Mouse (Mus musculus) heart, postnatal 25 days (tissue): ENCODE measurements around the gene Edil3. TPM values are rescaled to one million over a fixed set of nuclear protein-coding genes. Genes with fewer than 3 reads are reported as not detected.

Experiments used
- DNase-seq: peaks from one replicate; pipeline ENCODE4 v3.0.0; 2022; ENCODE audit warnings: low spot score
- intact Hi-C: fragments of 180-260 bp; cut with DNase I; formaldehyde crosslinking; loops from one replicate; pipeline ENCODE4 v1.15.1; 2025
- total RNA-seq, 2 experiments: library from RNA; stranded (reverse); gene quantifications; 2 replicates each; pipeline ENCODE4 v1.2.3; 2021

Edil3 gene
- total RNA-seq, 2 experiments from 2014 or later, result 0.22 to 0.36 TPM

DNA sequence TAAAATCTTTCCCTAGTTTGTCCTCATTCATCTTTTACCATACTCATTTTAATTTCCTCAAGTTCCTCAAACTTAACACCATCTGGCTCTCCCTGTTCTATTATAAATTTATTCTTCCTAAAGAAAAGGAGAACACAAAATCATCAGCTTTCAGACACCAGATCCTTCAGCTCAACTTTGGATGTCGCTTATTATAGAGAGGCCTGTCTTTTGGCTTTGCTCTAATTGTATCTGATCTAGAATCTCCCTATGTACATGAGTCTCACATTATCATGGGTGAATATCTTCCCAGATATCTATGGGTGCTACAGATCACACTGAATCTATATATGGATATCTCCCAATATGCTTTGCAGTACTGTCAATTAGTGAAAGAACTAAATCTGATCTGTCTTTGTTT is 367.8 kb downstream of the Edil3 start:
- intact Hi-C loops, result no loop called here
- DNase-seq, result no peak

DNA sequence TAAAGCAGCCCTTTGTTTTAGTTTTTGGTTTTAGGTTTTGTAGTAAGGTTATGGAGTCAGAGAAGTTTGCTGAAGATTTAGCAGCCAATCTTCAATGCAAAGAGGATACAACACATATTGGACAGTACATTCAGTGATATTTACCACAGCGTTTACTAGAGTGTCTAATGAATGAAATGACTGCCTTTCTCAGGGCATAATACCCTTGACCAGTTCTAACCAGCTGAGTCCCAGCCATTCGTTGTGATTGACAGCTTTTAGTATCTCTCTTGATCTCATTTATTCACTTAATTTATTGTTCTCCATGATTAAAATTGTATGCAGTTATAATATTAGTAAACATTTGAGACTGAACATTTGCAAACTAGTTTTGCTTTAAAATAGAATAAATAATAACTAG is 375.7 kb downstream of the Edil3 start:
- DNase-seq, result no peak
- intact Hi-C loops, result no loop called here

DNA sequence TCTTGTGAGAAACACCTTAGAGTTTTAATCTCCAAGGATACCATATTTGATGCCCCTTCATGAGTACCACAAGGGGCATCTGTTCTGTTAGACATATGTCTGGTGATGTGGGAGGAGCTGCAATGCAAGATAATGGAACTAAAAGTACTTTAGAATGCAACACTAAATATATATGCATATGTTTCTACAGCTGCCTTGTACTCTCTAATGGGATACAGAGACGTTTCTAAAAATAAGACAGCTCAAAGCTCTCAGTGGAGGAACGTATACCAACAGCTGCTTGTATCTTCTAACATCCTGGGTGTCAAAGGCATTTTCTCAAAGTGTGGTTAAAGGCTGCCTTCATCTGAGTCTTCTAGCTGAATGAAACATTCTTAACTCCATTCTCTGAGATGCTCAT is 378.0 kb downstream of the Edil3 start:
- no peak for DNase-seq
- intact Hi-C loops, result no loop called here

DNA sequence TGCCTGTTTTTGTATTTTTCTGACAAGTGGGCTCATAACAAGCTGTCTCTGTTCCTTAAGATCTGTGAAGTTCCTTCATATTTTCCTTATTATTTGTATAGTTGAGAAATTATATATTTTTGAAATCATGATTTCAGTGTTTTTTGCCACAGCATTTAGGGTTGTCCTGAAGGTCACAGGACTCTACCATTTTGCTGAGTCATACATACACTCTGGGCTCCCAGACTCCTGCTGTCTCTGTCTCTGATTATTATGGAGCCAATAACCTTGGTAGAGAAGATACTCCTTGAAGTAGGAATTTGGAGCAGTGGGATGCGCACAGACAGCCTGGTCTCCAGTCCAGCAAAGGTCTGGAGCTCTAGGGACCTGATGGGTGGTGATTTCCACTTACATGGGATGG is 416.8 kb downstream of the Edil3 start:
- intact Hi-C loops, result no loop called here
- no peak for DNase-seq

DNA sequence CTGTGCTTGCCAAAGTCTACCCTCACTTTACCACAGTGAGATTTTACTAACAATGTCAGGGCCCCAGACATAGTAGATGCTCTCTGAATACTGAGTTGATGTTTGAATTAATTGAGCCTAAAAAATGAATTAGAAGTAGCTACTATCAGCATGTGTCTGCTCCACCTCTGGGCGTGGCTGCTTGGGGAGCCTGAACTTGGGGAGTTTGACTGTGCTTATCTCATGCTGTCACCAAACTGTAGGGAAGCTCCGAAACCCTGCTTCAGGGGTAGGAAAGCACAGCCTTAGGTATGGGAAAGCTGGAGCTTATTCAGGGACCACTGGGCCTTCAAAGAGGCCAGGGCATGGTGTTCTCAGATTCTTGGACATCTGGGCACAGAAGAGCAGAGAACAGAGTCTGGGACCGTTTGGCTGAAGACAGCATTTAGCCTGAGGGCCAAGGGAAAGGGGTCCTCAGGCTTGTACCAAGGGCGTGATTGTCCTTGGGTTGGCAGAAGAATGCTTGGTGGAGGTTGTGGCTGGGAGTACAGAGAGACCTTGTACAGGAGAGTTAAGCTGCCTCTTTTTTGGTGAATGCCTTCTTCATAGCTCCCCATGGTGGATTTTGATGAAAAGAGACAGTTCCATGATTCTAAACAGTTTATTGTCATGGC is 432.8 kb downstream of the Edil3 start:
- DNase-seq, result no peak
- intact Hi-C loops, result no loop called here

DNA sequence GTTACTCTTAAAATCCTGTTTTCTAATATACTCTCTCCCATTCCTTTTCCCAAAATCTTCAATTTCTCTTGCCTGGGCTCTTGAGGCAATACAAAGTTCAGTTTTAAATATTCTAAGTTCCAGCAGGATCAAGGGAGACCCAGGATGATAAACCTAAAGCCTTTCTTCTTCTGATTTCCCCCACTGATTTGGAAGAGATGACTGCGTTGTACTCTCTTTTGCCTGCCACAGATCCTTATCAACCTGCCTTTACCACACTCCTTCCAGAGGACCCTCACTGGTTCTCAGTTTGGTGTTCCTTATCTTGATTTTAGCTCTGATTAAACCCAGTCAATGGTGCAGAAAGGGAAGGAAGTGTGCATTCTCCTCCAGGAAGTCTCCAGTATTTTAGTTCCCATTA is 435.6 kb downstream of the Edil3 start:
- intact Hi-C loops, result no loop called here
- DNase-seq, result no peak

DNA sequence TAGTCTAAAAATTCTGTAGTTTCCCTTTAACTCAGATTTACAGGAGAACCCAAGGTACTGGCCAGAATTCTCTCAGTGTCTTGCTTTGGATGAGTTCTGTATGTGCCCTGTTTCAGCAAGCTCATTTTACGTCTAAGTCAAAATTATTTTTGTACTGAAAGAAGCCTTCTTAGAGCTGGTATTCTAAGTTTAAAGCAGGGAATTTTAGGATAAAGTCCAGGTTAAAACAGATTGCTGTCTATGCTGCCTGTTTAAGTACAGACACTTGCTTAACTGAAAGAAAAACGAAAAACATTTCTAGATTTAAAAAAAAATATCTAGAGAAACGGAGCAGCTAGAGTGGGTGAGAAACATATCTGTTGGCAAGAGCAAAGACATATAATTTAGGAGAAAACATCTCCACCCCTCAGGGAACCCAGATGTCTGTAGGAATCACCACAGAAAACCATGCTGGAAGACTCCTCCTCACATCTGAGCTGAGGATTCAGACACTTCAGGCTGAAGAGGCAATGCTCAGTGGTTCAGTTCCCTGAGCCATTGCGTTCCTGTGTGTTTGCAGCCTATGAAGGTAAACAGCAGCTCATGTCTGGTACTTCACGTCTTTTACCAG is 465.5 kb downstream of the Edil3 start:
- no peak for DNase-seq
- intact Hi-C loops, result no loop called here

DNA sequence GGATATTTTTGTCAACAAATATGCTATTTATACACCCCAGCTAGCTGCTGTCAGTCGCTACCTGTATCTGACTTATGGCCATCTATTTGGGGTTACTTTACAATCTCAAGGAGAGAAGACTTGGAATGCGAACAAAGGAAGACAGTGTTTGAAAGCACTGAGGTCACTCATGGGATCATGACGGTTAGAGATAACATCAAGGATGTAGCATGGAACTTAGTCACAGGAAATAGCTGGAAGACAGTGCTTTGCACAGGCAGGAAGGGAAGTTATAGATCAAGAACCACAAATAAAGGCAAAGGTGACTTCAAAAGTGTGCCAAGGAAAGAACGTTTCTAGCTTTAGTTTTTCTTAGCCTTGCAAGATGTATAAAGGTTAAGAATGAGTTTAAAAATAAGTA is 466.9 kb downstream of the Edil3 start:
- DNase-seq, result no peak
- intact Hi-C loops, result no loop called here

DNA sequence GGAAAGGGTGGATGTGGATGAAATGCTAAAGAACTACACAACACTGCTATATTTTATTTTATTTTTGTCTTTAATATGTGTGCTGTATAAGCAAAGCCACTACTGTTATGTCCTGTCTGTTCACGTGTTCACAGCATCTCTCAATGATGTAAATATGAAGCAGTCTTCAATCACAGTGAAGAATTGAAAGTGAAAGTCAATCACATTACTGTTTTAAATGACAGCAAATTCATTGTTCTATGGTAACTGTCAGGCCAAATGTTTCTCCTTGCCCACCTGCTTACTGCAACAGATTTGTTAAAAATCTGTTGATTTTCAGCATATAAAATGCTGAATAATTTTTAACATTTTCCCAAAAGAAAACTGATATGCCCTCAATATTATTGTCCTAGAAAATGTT is 499.9 kb downstream of the Edil3 start:
- no peak for DNase-seq
- intact Hi-C loops, result no loop called here

DNA sequence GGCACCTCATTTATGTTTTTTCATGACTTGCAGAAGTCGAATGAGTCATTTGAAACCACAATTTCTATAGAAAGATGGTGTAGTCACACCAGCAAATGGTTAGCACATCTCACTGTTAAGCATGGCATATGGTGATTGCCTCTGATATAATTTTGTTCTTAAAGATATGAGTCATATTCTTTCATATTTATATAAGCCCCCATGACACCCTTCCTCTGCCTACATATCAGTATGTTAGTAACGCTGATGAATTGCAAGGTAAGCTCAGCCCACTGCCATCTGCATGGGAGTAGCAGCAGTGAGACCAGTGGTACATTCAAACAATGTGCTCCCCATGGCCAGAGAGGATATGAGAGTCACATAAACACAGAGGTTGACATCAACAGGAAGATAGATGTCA is 503.0 kb downstream of the Edil3 start:
- no peak for DNase-seq
- intact Hi-C loops, result no loop called here

DNA sequence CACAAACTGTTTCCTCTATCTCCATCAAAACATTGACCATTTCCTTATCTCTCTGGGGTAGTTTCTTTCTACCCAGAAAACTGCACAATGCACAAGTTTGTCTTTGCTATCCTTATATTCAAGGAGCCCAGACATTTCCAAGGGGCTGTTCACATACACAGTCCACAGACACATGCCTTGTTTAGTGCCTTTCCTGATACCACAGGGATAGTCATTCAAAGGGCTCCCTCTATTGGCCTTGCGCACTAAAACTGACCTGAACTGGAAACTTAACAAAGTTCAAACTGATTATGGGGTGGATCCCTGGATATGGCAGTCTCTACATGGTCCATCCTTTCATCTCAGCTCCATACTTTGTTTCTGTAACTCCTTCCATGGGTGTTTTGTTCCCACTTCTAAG is 513.2 kb downstream of the Edil3 start:
- intact Hi-C loops, result no loop called here
- no peak for DNase-seq

DNA sequence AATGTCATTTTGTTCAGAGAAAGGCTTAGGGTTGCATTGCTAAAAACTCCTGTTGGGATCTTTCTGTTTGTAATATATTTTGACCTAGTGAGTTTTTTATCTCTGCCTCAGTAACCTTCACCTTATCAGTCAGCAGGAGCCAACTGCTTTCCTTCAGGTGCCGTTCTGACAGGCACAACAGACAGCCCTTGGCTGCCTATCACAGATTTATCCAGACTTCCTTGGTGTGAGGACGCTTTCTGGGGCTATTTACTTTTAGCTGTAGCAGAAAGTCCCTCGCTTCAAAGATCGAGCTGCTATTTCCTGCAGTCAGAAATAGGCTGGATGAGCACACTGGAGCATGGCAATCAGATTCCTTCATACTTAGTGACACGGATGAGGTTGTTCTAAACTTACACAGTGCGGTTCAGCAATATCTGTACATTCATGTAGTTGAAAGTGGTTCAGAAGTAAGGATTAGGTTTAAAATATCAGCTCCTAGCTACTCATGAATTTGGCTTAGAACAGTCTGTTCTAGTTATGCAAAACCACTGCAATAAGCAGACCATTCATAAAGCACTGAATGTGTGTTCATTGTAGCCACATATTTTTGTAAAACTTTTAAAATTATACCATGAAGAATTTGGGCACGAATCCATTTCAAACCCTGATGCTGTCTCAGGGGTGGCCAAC is 514.8 kb downstream of the Edil3 start:
- no peak for DNase-seq
- intact Hi-C loops, result no loop called here

DNA sequence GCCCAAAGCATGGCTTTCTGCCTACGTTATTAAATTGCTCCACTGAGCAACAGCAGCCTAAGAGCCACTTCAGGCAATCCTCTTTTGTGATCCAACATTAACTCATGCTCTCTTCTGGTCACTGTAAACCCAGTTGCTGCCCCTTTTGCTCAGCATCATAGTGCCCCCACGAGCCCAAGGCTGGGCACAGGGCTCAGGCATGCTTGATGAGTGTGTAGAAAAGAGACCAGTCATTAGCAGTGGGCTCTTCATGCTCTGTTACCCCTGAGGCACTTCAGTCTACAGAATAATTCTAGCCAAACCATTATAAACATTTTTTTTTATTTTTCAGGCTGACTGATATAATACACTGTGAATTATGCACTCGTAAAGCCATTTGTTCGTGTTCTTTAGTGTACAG is 517.8 kb downstream of the Edil3 start:
- no peak for DNase-seq
- intact Hi-C loops, result no loop called here

DNA sequence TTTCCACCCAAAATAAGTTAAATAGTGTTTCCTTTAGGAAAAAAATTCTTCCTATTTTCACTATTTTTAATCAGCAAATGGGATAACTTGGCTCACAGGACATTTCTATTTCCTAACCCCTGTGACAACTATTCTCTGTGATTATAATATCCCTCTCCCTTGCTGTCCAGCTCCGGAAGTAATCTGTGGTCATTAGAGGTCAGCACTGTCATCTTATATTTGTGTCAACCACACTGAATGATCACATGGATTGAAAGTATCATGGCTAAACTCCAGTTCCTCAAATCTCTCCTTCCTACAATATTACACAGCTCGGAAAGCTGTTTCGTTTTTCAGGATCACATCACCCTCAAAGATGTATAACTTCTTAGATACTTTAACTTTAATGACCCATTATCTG is 518.5 kb downstream of the Edil3 start:
- intact Hi-C loops, result no loop called here
- no peak for DNase-seq

DNA sequence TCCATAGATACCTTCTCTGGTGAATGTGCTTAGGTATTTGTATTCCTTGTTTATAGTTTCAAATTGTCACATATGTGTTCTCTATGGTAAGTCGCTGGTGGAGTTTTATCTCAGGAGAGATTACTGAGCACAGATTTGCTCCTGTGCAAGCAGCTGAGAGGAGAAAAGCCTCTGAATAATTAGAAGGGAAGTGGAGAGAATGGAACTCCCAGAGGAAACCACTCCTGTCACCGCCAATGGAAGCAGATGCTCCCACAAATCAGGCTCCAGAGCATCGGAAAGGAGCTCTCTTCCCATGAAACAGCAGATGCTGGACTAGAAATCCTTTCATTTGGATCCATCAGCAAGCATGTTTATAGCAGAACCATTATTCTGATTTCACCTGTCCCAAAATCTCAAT is 534.0 kb downstream of the Edil3 start:
- no peak for DNase-seq
- intact Hi-C loops, result no loop called here

DNA sequence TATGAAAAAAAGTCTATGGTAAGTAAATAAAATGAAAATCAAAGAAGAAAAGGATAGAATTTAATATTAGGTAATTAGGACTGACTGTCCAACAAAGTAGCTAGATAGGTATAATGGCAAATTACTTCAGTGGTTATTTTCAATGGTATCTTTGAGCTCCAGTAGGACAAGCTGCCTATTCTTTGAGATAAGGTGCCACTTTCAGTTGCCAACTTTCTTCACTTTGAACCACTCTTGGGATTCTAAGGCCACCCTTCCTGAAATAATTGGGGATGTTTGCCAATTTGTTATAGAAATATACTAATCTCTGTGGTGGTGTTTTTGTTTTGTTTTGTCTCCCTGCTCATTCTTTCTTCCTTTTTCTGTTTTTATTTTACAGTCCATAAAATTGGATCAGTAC is 537.1 kb downstream of the Edil3 start:
- DNase-seq, result no peak
- intact Hi-C loops, result no loop called here

DNA sequence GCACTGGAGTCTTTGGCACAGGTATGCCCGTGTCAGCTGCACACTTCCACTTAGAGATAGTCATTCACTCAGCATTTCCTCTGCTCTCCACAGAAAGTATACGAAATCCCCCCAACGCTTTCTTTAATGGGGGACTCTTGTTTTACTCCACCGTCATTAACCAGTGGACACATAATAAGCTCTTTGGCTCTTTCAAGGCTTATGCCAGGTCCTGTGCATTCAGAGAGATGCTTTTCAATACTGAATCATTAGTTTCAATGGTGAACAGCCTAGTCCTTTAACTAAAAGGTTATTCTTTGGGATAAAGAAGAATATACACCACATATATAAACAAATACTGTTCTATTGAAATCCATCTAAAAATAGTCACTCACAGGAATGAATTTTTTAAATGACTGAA is 541.0 kb downstream of the Edil3 start:
- no peak for DNase-seq
- intact Hi-C loops, result no loop called here

DNA sequence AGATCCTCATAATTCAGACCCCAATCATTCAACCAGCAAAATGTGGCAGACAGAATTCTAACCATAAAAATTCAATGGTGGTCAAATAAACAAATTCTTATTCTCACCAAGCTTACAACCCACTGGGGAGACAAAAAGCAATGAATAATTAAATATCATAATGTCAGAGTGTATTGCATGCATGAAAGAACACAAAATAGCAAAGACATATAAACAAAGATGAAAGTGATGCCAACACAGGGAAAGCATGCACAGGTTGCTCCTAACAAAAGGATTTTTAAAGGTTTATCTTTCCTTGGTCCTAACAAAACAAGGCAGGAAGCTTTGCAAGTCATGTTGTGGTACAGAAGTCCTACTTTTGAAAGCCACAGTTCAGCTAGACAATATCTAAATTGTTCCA is 550.0 kb downstream of the Edil3 start:
- no peak for DNase-seq
- intact Hi-C loops, result no loop called here

DNA sequence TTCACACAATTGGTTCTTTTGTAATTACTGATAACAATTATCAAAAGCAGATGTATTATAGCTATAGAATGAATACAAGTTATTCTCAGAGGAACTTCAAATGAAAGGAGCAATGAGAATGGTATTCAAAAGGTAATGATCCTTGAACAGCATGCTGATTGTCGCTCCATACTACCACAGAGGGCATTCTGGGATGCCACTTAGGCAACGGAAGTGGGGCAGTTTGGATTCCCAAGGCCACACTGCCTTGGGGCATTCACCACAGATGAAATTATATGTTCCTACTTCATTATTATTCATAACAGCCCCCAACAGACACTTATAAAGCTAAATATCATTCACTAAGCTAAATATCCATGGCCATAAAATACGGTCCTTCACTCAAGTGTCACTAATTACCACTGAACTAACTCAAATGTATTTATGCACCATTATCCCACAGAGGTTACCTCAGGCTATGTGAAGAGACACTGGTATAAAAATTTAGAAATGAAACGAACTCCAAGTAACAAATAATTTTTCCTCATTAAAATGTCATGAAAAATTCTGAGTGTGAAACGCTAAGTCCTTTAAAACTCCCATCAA is 550.5 kb downstream of the Edil3 start:
- intact Hi-C loops, result no loop called here
- no peak for DNase-seq
